18 mouse cellular contexts compared by ENCODE assay signal in the genomic region with DNA sequence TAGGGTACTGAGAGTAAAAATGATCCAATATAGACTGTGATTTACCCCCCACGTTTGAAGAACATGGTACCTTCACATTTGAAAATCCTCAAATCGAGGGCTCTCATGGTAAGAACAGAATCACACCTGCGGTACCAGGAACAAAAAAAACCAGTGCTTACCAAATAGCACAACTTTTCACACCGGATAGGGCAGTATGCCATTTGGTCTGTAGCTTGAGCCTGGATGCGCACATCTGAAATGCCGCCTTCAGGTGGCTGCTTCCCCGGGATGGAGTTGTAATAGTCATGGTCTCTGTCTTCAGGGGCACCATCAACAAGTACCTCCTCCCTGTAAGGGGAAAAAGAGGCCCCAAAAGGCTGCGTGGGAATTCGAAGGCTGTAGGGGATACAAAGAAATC.
"Had no signal": no experiment of that assay in that cellular context is flagged by ENCODE, and none has a peak within 500 bp of the region (broad histone marks: within the 10 kb centered on the region; RNA-seq: fewer than 3 reads in every experiment).

No protein-coding gene starts in this region.

- H3K9me3 ChIP-seq: midbrain, embryonic 12.5 days; neural tube, embryonic 13.5 days; neural tube, embryonic 15.5 days had no signal

- H3K36me3 ChIP-seq: midbrain, embryonic 12.5 days; neural tube, embryonic 13.5 days; neural tube, embryonic 15.5 days had no signal

- DNase-seq: lung, adult 18-20 months; lung, embryonic 14.5 days; lung, postnatal 10 days; lung, postnatal 4 days; midbrain, embryonic 14.5 days; retina, postnatal 1 day; right cerebral cortex, adult 18-20 months; right cerebral cortex, postnatal 25 days; right cerebral cortex, postnatal 4 days; spleen, adult 18-20 months; thymus, adult 18-20 months; thymus, postnatal 14 days; thymus, postnatal 36 days had no signal

- H3K4me2 ChIP-seq: lung, embryonic 14.5 days; midbrain, embryonic 12.5 days; neural tube, embryonic 13.5 days; neural tube, embryonic 15.5 days had no signal

- H3K9ac ChIP-seq: lung, embryonic 14.5 days; midbrain, embryonic 12.5 days; neural tube, embryonic 13.5 days; neural tube, embryonic 15.5 days had no signal

- H3K27ac ChIP-seq: midbrain, embryonic 12.5 days; neural tube, embryonic 13.5 days; neural tube, embryonic 15.5 days had no signal

- H3K27me3 ChIP-seq: neural tube, embryonic 13.5 days; neural tube, embryonic 15.5 days had no signal

- ATAC-seq: midbrain, embryonic 16.5 days had no signal

- H3K4me3 ChIP-seq: midbrain, embryonic 12.5 days; myocyte; neural tube, embryonic 13.5 days; neural tube, embryonic 15.5 days had no signal
